Mouse (Mus musculus): ENCODE results near the gene Frrs1.

GRCm38 (mm10) chr3:116846084-116846483 is 13.2 kb upstream of the Frrs1 start:
- no peak for TF ChIP-seq CTCF (IDR thresholded peaks at IDR 0.05; ENCODE audit: low read depth, low read length)
- no peak for TF ChIP-seq POLR2A (IDR thresholded peaks at IDR 0.05; ENCODE audit: borderline replicate concordance, low read depth, low read length)
